Mouse (Mus musculus) spleen, adult 2 months (tissue): ENCODE results near the gene Scaf8.

ENCODE experiments used
- CTCF ChIP-seq: fragments of 200-500 bp; IDR thresholded peaks from 2 replicates; pipeline ENCODE4 v1.5.1; 2011; ENCODE audit warnings: mild to moderate bottlenecking, inconsistent platforms; ENCODE audit not compliant: insufficient read depth, insufficient read length, insufficient replicate concordance; ENCODE audit errors: extremely low read depth
- POLR2A ChIP-seq: fragments of 200-500 bp; IDR thresholded peaks from 2 replicates; pipeline ENCODE4 v1.6.1; 2011; ENCODE audit warnings: low read depth, low read length, inconsistent platforms

DNA sequence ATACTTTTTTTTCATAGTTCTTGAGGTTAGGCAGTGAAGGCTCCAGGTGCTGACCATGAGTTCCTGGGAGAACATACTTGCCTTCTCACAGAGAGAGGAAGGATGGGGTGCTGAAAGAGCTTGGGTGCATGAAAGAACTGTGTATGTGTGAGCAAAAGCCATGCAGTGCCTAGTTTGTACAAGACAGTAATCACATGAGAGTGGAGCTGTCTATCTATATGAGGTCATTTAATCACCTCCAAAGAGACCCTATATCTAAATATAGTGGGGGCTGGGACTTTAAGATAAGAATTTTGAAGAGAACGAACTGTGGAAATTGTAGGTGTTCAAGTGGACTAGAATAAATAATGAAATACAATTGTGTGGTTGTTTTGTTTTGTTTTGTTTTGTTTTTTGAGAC lies 25.3 kb downstream of the Scaf8 start:
- TF ChIP-seq POLR2A (no peak), CTCF (no peak)
